ENCODE assay signal across 21 mouse cellular contexts in genomic region chr3:134415606-134416328, GRCm38 (mm10).
DNase-seq lines count a peak whose midpoint lies in the region; ATAC-seq and TF ChIP-seq lines count a peak whose summit lies in the region.
"Had no signal": no experiment of that assay in that cellular context is flagged by ENCODE, and none has a peak within 500 bp of the region (broad histone marks: within the 10 kb centered on the region; RNA-seq: fewer than 3 reads in every experiment).

No protein-coding gene starts in this region.

- no peak overlapping the region for H3K27ac ChIP-seq in forebrain, embryonic 12.5 days
- H3K27ac ChIP-seq in forebrain, embryonic 15.5 days (replicated peaks) = no peak overlapping the region
- no peak overlapping the region for H3K27ac ChIP-seq in neural tube, embryonic 12.5 days
- no peak overlapping the region for H3K27ac ChIP-seq in liver, postnatal 0 days (ENCODE audit: low read depth)
- H3K27ac ChIP-seq: forebrain, embryonic 10.5 days; liver, embryonic 13.5 days had no signal

- H3K27me3 ChIP-seq in forebrain, embryonic 12.5 days = no peaks in the 10 kb centered on the region
- H3K27me3 ChIP-seq in forebrain, embryonic 15.5 days = no peaks in the 10 kb centered on the region
- H3K27me3 ChIP-seq in neural tube, embryonic 12.5 days (replicated peaks) = no peaks in the 10 kb centered on the region
- no peaks in the 10 kb centered on the region for H3K27me3 ChIP-seq in liver, postnatal 0 days (ENCODE audit: insufficient read depth, low read length)
- H3K27me3 ChIP-seq: liver, embryonic 13.5 days had no signal

- H3K4me1 ChIP-seq in forebrain, embryonic 12.5 days = no peaks in the 10 kb centered on the region
- H3K4me1 ChIP-seq in forebrain, embryonic 15.5 days = no peaks in the 10 kb centered on the region
- H3K4me1 ChIP-seq in neural tube, embryonic 12.5 days = no peaks in the 10 kb centered on the region
- no peaks in the 10 kb centered on the region for H3K4me1 ChIP-seq in liver, postnatal 0 days (ENCODE audit: insufficient read depth)
- H3K4me1 ChIP-seq: forebrain, embryonic 10.5 days; liver, embryonic 13.5 days had no signal

- WGBS in forebrain, embryonic 12.5 days = 73% methylated on average over 17 of the region's 17 CpGs
- WGBS in forebrain, embryonic 15.5 days = 77% methylated on average over 17 of the region's 17 CpGs
- 66% methylated on average over 17 of the region's 17 CpGs for WGBS in neural tube, embryonic 12.5 days
- 68% methylated on average over 17 of the region's 17 CpGs for WGBS in liver, postnatal 0 days (ENCODE audit: insufficient replicate concordance)

- no peak for TF ChIP-seq CTCF in liver, postnatal 0 days (IDR thresholded peaks at IDR 0.05; ENCODE audit: low read depth)

- no peak overlapping the region for H3K4me2 ChIP-seq in forebrain, embryonic 12.5 days
- no peak overlapping the region for H3K4me2 ChIP-seq in forebrain, embryonic 15.5 days (replicated peaks)
- peak overlapping the region; percentile 14; the same call in 1 of the 2 replicates for H3K4me2 ChIP-seq in neural tube, embryonic 12.5 days (replicated peaks)
- no peak overlapping the region for H3K4me2 ChIP-seq in liver, postnatal 0 days (ENCODE audit: low read depth, low read length)
- H3K4me2 ChIP-seq: heart, embryonic 11.5 days; liver, embryonic 13.5 days had no signal

- peak; percentile 28; the same call in 1 of the 2 replicates for ATAC-seq in forebrain, embryonic 12.5 days (ENCODE audit: low FRiP score)
- ATAC-seq in forebrain, embryonic 15.5 days (replicated peaks) = no peak
- peak; percentile 56 for ATAC-seq in neural tube, embryonic 12.5 days (ENCODE audit: low FRiP score, low read depth)
- ATAC-seq in liver, postnatal 0 days = no peak
- ATAC-seq: activated CD4-positive, CD25-positive, alpha-beta regulatory T cell, adult 4 months; inflammation-experienced regulatory T-cells, adult 6 months had no signal

- peak; percentile 3 for DNase-seq in ovary, adult 18-20 months (ENCODE audit: low spot score)
- no peak for DNase-seq in ovary, postnatal 36 days (ENCODE audit: low spot score)
- no peak for DNase-seq in liver, postnatal 0 days
- no peak for DNase-seq in liver
- no peak for DNase-seq in spleen, postnatal 14 days (ENCODE audit: low spot score in 2 of 2)
- DNase-seq: adrenal gland, postnatal 14 days; cerebellum, adult 11-12 months; cerebellum, postnatal 14 days; heart, postnatal 10 days; kidney, adult 2 months; kidney, postnatal 14 days; liver, embryonic 13.5 days; thymus, postnatal 36 days had no signal

- TF ChIP-seq EP300 in liver, postnatal 0 days (IDR thresholded peaks at IDR 0.05; ENCODE audit: low read depth) = no peak

- H3K9me3 ChIP-seq in forebrain, embryonic 12.5 days = no peaks in the 10 kb centered on the region
- H3K9me3 ChIP-seq in forebrain, embryonic 15.5 days = no peaks in the 10 kb centered on the region
- H3K9me3 ChIP-seq in neural tube, embryonic 12.5 days = no peaks in the 10 kb centered on the region
- H3K9me3 ChIP-seq in liver, postnatal 0 days (ENCODE audit: low read length) = no peaks in the 10 kb centered on the region
- H3K9me3 ChIP-seq: forebrain, embryonic 10.5 days; liver, embryonic 13.5 days had no signal

- no peak overlapping the region for H3K4me3 ChIP-seq in forebrain, embryonic 12.5 days (replicated peaks)
- H3K4me3 ChIP-seq in forebrain, embryonic 15.5 days = no peak overlapping the region
- no peak overlapping the region for H3K4me3 ChIP-seq in neural tube, embryonic 12.5 days
- no peak overlapping the region for H3K4me3 ChIP-seq in liver, postnatal 0 days (ENCODE audit: low read depth, low read length)
- H3K4me3 ChIP-seq: forebrain, embryonic 10.5 days; liver, embryonic 13.5 days had no signal

- H3K9ac ChIP-seq in forebrain, embryonic 12.5 days = no peak overlapping the region
- no peak overlapping the region for H3K9ac ChIP-seq in forebrain, embryonic 15.5 days (replicated peaks)
- H3K9ac ChIP-seq in neural tube, embryonic 12.5 days = no peak overlapping the region
- H3K9ac ChIP-seq in liver, postnatal 0 days (replicated peaks) = no peak overlapping the region
- H3K9ac ChIP-seq: liver, embryonic 13.5 days had no signal

- no peaks in the 10 kb centered on the region for H3K36me3 ChIP-seq in forebrain, embryonic 12.5 days (replicated peaks)
- no peaks in the 10 kb centered on the region for H3K36me3 ChIP-seq in forebrain, embryonic 15.5 days
- no peaks in the 10 kb centered on the region for H3K36me3 ChIP-seq in neural tube, embryonic 12.5 days
- H3K36me3 ChIP-seq in liver, postnatal 0 days (replicated peaks; ENCODE audit: insufficient read depth, low read length) = no peaks in the 10 kb centered on the region
- H3K36me3 ChIP-seq: forebrain, embryonic 10.5 days; G1E; liver, embryonic 13.5 days had no signal

Comparison
In these comparisons a context has a peak if more than half of its experiments do, and no peak if none do; other contexts are left out.
1. ATAC-seq: peak in forebrain, embryonic 12.5 days (single experiment) and neural tube, embryonic 12.5 days (single experiment); none in forebrain, embryonic 15.5 days (single experiment) and liver, postnatal 0 days (single experiment).